Mouse (Mus musculus) kidney, adult 11 months (tissue): ENCODE data around the gene Gm5737.
A peak's percentile ranks its signal among the peaks of the same experiment; 100 is the strongest.

ENCODE experiments used
- DNase-seq: peaks from one replicate; pipeline ENCODE4 v3.0.0; 2022

Gene Gm5737

GRCm38 (mm10) chr7:120843037-120843621, 31.0 kb downstream of the Gm5737 start:
- DNase-seq, result peak; percentile 58

GRCm38 (mm10) chr7:120843852-120844435, 31.8 kb downstream of the Gm5737 start:
- DNase-seq, result no peak

- DNase-seq, result no peak
Observed at GRCm38 (mm10) chr7:120844689-120845088, 32.5 kb downstream of the Gm5737 start.

- no peak for DNase-seq
Observed at GRCm38 (mm10) chr7:120848831-120849512, 36.8 kb downstream of the Gm5737 start.

- no peak for DNase-seq
Observed at GRCm38 (mm10) chr7:120850165-120850564, 38.0 kb downstream of the Gm5737 start.

- DNase-seq, result no peak
Observed at GRCm38 (mm10) chr7:120859854-120860253, 47.7 kb downstream of the Gm5737 start.

GRCm38 (mm10) chr7:120860799-120861487, 48.8 kb downstream of the Gm5737 start:
- DNase-seq, result no peak

GRCm38 (mm10) chr7:120861488-120862047, 49.4 kb downstream of the Gm5737 start:
- DNase-seq, result no peak

- DNase-seq, result no peak
Observed at GRCm38 (mm10) chr7:120862196-120862595, 50.0 kb downstream of the Gm5737 start.

GRCm38 (mm10) chr7:120862626-120863025, 50.5 kb downstream of the Gm5737 start:
- no peak for DNase-seq

GRCm38 (mm10) chr7:120863476-120863875, 51.3 kb downstream of the Gm5737 start:
- no peak for DNase-seq

- DNase-seq, result peak; percentile 13
Observed at GRCm38 (mm10) chr7:120865100-120865499, 52.9 kb downstream of the Gm5737 start.

- DNase-seq, result no peak
Observed at GRCm38 (mm10) chr7:120865832-120866231, 53.7 kb downstream of the Gm5737 start.

GRCm38 (mm10) chr7:120866684-120867083, 54.5 kb downstream of the Gm5737 start:
- no peak for DNase-seq

- no peak for DNase-seq
Observed at GRCm38 (mm10) chr7:120867720-120868119, 55.6 kb downstream of the Gm5737 start.

GRCm38 (mm10) chr7:120869883-120870282, 57.7 kb downstream of the Gm5737 start:
- no peak for DNase-seq

GRCm38 (mm10) chr7:120870431-120871008, 58.4 kb downstream of the Gm5737 start:
- DNase-seq, result no peak

GRCm38 (mm10) chr7:120873083-120873482, 60.9 kb downstream of the Gm5737 start:
- DNase-seq, result no peak

- DNase-seq, result no peak
Observed at GRCm38 (mm10) chr7:120874021-120874420, 61.9 kb downstream of the Gm5737 start.

- DNase-seq, result no peak
Observed at GRCm38 (mm10) chr7:120874764-120875539, 62.8 kb downstream of the Gm5737 start.

GRCm38 (mm10) chr7:120875540-120876388, 63.6 kb downstream of the Gm5737 start:
- no peak for DNase-seq
